ENCODE assay signal across 9 mouse cellular contexts in genomic region chr15:7118849-7119248, GRCm38 (mm10). TPM values are rescaled to one million over a fixed set of nuclear protein-coding genes. Genes with fewer than 3 reads are reported as not detected.
DNase-seq lines count a peak whose midpoint lies in the region; ATAC-seq and TF ChIP-seq lines count a peak whose summit lies in the region.
"Had no signal": no experiment of that assay in that cellular context is flagged by ENCODE, and none has a peak within 500 bp of the region (broad histone marks: within the 10 kb centered on the region; RNA-seq: fewer than 3 reads in every experiment).

No protein-coding gene starts in this region.

- WGBS in forebrain, embryonic 15.5 days = 30% methylated on average over 5 of the region's 5 CpGs
- WGBS in forebrain, embryonic 10.5 days = 92% methylated on average over 5 of the region's 5 CpGs

- H3K4me3 ChIP-seq in forebrain, embryonic 15.5 days = no peak overlapping the region
- no peak overlapping the region for H3K4me3 ChIP-seq in forebrain, embryonic 10.5 days
- H3K4me3 ChIP-seq in C2C12 (ENCODE audit: insufficient read depth, poor library complexity, severe bottlenecking) = no peak overlapping the region
- no peak overlapping the region for H3K4me3 ChIP-seq in myocyte

- peak; percentile 78 for ATAC-seq in forebrain, embryonic 15.5 days (replicated peaks)
- ATAC-seq in granulocyte monocyte progenitor cell, adult 5-6 weeks (replicated peaks; ENCODE audit: poor library complexity, severe bottlenecking) = no peak

- no peak for DNase-seq in forebrain, embryonic 10.5 days (ENCODE audit: extremely low spot score, low spot score)
- peak; percentile 48 for DNase-seq in embryo, embryonic 10 days (ENCODE audit: low spot score)
- peak; percentile 61 to 70 for DNase-seq in layer of hippocampus, adult 8-10 months (ENCODE audit: low spot score in 2 of 2)
- DNase-seq in heart, adult 18-20 months = no peak

- TF ChIP-seq CTCF in C2C12 (IDR thresholded peaks at IDR 0.05; ENCODE audit: control insufficient read depth, insufficient read depth, insufficient read length) = no peak

- 0 out of 2 replicates have a peak overlapping the region, but pooled peaks have one; percentile 21 for H3K27ac ChIP-seq in forebrain, embryonic 15.5 days (replicated peaks)
- no peak overlapping the region for H3K27ac ChIP-seq in forebrain, embryonic 10.5 days

- H3K27me3 ChIP-seq in forebrain, embryonic 15.5 days = no peaks in the 10 kb centered on the region
- no peaks in the 10 kb centered on the region for H3K27me3 ChIP-seq in forebrain, embryonic 10.5 days (ENCODE audit: poor library complexity, severe bottlenecking)
- H3K27me3 ChIP-seq in C2C12 (ENCODE audit: control insufficient read depth, insufficient read depth, insufficient read length) (no peaks in the 10 kb centered on the region), myocyte (ENCODE audit: control insufficient read depth, insufficient read depth, insufficient read length) (no peaks in the 10 kb centered on the region)

- peaks cover 7% of the 10 kb centered on the region for H3K4me1 ChIP-seq in forebrain, embryonic 15.5 days
- no peaks in the 10 kb centered on the region; the same call in 1 of the 2 replicates for H3K4me1 ChIP-seq in forebrain, embryonic 10.5 days

- H3K36me3 ChIP-seq in forebrain, embryonic 15.5 days = no peaks in the 10 kb centered on the region
- no peaks in the 10 kb centered on the region for H3K36me3 ChIP-seq in forebrain, embryonic 10.5 days (replicated peaks)
- H3K36me3 ChIP-seq in C2C12 (ENCODE audit: control insufficient read depth, insufficient read depth) (no peaks in the 10 kb centered on the region), myocyte (ENCODE audit: control insufficient read depth, insufficient read depth) (no peaks in the 10 kb centered on the region)
- H3K36me3 ChIP-seq: G1E had no signal

- H3K9me3 ChIP-seq in forebrain, embryonic 15.5 days = no peaks in the 10 kb centered on the region
- H3K9me3 ChIP-seq in forebrain, embryonic 10.5 days = no peaks in the 10 kb centered on the region
- H3K9me3 ChIP-seq: G1E had no signal

- H3K79me2 ChIP-seq in C2C12 (ENCODE audit: control insufficient read depth, insufficient read depth) (no peaks in the 10 kb centered on the region), myocyte (ENCODE audit: control insufficient read depth, insufficient read depth) (no peaks in the 10 kb centered on the region)

- H3K4me2 ChIP-seq in forebrain, embryonic 15.5 days (replicated peaks) = no peak overlapping the region
- peak overlapping the region; percentile 54 for H3K4me2 ChIP-seq in myocyte (ENCODE audit: low read depth)

- H3ac ChIP-seq in C2C12 (ENCODE audit: control insufficient read depth, insufficient read length, low read depth) = no peak overlapping the region
- H3ac ChIP-seq in myocyte (ENCODE audit: control insufficient read depth, insufficient read length) = no peak overlapping the region

- H3K9ac ChIP-seq in forebrain, embryonic 15.5 days (replicated peaks) = no peak overlapping the region

- H3K79me3 ChIP-seq in C2C12 (ENCODE audit: low read depth) = no peaks in the 10 kb centered on the region

- no peak for TF ChIP-seq POLR2A in myocyte (IDR thresholded peaks at IDR 0.05; ENCODE audit: insufficient read length, low read depth)

TF ChIP-seq in C2C12, 6 proteins besides CTCF, POLR2A, EP300 and RAD21:
- TF ChIP-seq USF1 (IDR thresholded peaks at IDR 0.05; ENCODE audit: low read depth) (no peak), MYOD1 (IDR thresholded peaks at IDR 0.05; ENCODE audit: control insufficient read depth, insufficient read length, low read depth) (peak; percentile 97), CEBPB (IDR thresholded peaks at IDR 0.05; ENCODE audit: low read depth) (no peak), FOSL1 (IDR thresholded peaks at IDR 0.05; ENCODE audit: insufficient read depth, low read length, poor library complexity, severe bottlenecking) (no peak), MAX (IDR thresholded peaks at IDR 0.05) (peak; percentile 24)

TF ChIP-seq in myocyte, 11 proteins besides CTCF, POLR2A, EP300 and RAD21:
- TF ChIP-seq TCF12 (IDR thresholded peaks at IDR 0.05; ENCODE audit: insufficient read depth, poor library complexity, severe bottlenecking) (peak; percentile 90), MAX (IDR thresholded peaks at IDR 0.05; ENCODE audit: low read depth) (no peak), E2F4 (IDR thresholded peaks at IDR 0.05; ENCODE audit: insufficient read depth) (no peak), MYOG (IDR thresholded peaks at IDR 0.05; ENCODE audit: control insufficient read depth in 1 of 3, insufficient read depth in 1 of 3, insufficient read length in 2 of 3, low read depth in 2 of 3) (peak; percentile 46 to 92 (median 85)), TCF3 (IDR thresholded peaks at IDR 0.05; ENCODE audit: insufficient read length, low read depth) (peak; percentile 72), POLR2AphosphoS2 (IDR thresholded peaks at IDR 0.05; ENCODE audit: insufficient read length, low read depth) (no peak), SRF (IDR thresholded peaks at IDR 0.05; ENCODE audit: control insufficient read depth, insufficient read length, low read depth) (no peak), REST (IDR thresholded peaks at IDR 0.05; ENCODE audit: insufficient read depth, insufficient read length) (no peak), CEBPB (IDR thresholded peaks at IDR 0.05; ENCODE audit: insufficient read depth, poor library complexity, severe bottlenecking) (peak; percentile 35; the same call in 1 of the 2 replicates), USF1 (IDR thresholded peaks at IDR 0.05; ENCODE audit: low read depth) (no peak), MYOD1 (IDR thresholded peaks at IDR 0.05; ENCODE audit: control insufficient read depth in 1 of 3, insufficient read length in 2 of 3, low read depth in 2 of 3) (peak; percentile 97 to 99 (median 98))

RNA-seq across cellular contexts. Expression of gene Lifr, which starts 28.4 kb away (rescaled TPM):
- polyA plus RNA-seq in forebrain, embryonic 15.5 days (2015; fragmentation: Nextera tagmentation; extraction: Ambion mirVana) = 7.6 and 8.1 TPM in 2 replicates
- polyA plus RNA-seq in forebrain, embryonic 10.5 days (2016; fragmentation: Nextera tagmentation; extraction: Ambion mirVana) = 5.6 and 7.4 TPM in 2 replicates
- polyA plus RNA-seq in C2C12 (2012; fragmentation: generic; extraction: Trizol) = 15.2 TPM
- total RNA-seq in layer of hippocampus, adult 8-10 months (2022) = 10 to 100 TPM; 43.7 to 56.5 (median 52.1) TPM
- polyA plus RNA-seq in myocyte (2012; fragmentation: generic; extraction: Trizol) = 14.8 TPM
- not detected in 2 replicates for total RNA-seq in granulocyte monocyte progenitor cell, adult 5-6 weeks (2014; fragmentation: Nextera tagmentation)
- 0.15 and 1.3 TPM in 2 replicates for total RNA-seq in granulocyte monocyte progenitor cell, adult 5-6 weeks (2017)
- 10 to 100 TPM; 49.9 to 61.3 TPM for total RNA-seq in heart, adult 18-20 months (2021)
- polyA plus RNA-seq: G1E had no signal

Comparison
In these comparisons a context has a peak if more than half of its experiments do, and no peak if none do; other contexts are left out.
1. DNase-seq: peak in embryo, embryonic 10 days (single experiment) and layer of hippocampus, adult 8-10 months (2 of 2); none in forebrain, embryonic 10.5 days (single experiment) and heart, adult 18-20 months (0 of 2).